Mouse (Mus musculus) T-helper 1 cell (primary cell): ENCODE results near the gene Rpl18a.

ENCODE experiments used
- in situ Hi-C: fragments of 300-600 bp; cut with MboI, MseI; formaldehyde crosslinking; loops from one replicate; pipeline ENCODE4 v1.15.1; 2025; ENCODE audit warnings: high pct_unique_total_duplicates

The Rpl18a gene

GRCm38 (mm10) chr8:70903112-70903511 lies 5.9 kb upstream of the Rpl18a start:
- in situ Hi-C loops, result no loop called here

GRCm38 (mm10) chr8:70902211-70902610 lies 5.0 kb upstream of the Rpl18a start:
- in situ Hi-C loops, result no loop called here

GRCm38 (mm10) chr8:70900872-70901387 lies 3.7 kb upstream of the Rpl18a start:
- in situ Hi-C loops, result no loop called here

DNA sequence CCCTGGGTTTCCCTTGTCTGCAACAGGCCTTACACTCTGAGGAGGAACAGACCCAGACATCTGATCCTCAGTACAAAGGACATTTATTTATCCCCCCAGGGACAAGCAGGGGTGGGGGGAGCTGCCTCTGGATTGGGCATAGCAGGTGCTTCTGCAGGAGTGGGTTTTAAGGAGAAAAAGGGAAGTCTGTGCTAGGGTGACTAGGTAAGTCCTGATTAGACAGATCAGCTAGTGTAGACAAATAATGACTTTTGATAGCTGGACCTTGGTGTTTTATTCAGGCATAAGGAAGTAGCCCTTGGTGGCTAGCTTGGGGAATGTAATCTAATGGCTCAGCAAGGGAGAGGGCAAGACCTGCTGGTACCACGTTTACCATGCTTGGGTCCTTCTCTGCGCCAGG lies 2.0 kb upstream of the Rpl18a start:
- in situ Hi-C loops, result loop anchor here (10.0 kb wide), 1 partner anchor 376 kb away; the partner anchor contains the start of genes Haus8 and Myo9b

GRCm38 (mm10) chr8:70898661-70899198 lies 1.5 kb upstream of the Rpl18a start:
- in situ Hi-C loops, result loop anchor here (10.0 kb wide), 1 partner anchor 376 kb away; the partner anchor contains the start of genes Haus8 and Myo9b

DNA sequence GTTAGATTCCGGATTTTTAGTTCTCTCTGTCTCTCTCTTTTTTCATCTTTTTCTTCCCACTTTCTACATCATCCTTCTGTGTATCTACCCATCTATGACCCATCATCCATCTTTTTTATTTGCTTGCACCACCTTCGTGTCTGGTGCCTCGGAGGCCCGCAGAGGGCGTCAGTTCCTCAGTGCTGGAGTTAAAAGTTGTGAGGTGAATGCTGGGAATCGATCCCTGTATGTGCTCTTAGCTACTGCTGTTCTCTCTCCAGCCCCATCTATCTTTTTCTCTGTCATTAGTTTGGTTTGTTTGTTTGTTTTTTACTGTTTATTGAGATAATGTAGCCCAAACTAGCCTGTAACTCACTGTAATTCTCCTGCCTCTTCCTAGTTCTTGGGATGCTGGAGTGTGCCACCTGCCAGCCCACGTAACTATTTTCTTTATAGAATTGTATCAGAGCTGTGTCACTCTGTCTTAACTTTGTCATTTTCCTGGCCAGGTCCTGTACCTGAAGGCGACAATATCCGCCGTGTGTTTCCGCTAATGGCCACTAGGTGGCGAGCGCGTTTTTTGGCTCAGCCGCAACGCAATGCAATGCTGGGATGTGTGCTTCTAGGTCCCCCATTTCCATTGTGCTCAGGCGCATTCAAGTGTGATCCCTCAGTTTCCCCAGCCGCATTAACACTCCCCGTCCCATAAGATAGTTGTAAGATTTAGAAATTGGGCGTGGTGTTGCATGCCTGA lies 635 bp upstream of the Rpl18a start:
- in situ Hi-C loops, result loop anchor here (10.0 kb wide), 1 partner anchor 377 kb away; the partner anchor contains the start of genes Haus8 and Myo9b

DNA sequence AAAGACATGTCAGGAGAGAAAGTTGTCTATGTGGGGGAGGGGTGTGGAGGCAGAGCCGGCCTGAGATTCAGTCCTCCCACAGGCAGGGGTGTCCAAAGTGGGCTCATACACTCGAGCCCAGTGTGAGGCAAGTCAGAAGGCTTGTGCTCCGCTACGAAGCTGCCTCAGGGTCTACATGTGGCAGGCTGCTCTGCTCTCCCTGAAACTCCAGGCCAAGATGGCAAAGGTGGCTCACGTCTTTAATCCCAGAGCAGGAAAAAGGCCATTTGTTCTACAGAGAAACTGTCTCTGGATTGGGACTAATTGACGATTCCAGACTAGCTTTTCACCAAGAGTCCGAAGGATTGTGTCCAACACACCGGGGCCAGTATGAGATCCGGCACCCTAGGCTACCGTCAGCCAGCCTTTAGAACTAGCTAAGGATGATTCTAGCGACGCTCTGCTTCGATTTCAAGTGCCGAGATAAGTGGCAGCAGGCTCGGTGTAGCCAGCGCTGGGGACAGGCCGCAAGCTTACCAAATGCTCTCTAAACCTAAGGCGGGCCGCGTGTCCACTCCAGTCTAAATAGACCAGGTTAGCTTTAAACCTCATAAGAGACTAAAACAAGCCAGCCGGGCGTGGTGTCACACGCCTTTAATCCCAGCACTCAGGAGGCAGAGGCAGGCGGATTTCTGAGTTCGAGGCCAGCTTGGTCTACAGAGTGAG lies 744 bp downstream of the Rpl18a start:
- in situ Hi-C loops, result loop anchor here (10.0 kb wide), 1 partner anchor 378 kb away; the partner anchor contains the start of genes Haus8 and Myo9b

- in situ Hi-C loops, result loop anchor here (10.0 kb wide), 1 partner anchor 379 kb away; the partner anchor contains the start of genes Haus8 and Myo9b
Observed at GRCm38 (mm10) chr8:70895571-70896259, 1.5 kb downstream of the Rpl18a start.

DNA sequence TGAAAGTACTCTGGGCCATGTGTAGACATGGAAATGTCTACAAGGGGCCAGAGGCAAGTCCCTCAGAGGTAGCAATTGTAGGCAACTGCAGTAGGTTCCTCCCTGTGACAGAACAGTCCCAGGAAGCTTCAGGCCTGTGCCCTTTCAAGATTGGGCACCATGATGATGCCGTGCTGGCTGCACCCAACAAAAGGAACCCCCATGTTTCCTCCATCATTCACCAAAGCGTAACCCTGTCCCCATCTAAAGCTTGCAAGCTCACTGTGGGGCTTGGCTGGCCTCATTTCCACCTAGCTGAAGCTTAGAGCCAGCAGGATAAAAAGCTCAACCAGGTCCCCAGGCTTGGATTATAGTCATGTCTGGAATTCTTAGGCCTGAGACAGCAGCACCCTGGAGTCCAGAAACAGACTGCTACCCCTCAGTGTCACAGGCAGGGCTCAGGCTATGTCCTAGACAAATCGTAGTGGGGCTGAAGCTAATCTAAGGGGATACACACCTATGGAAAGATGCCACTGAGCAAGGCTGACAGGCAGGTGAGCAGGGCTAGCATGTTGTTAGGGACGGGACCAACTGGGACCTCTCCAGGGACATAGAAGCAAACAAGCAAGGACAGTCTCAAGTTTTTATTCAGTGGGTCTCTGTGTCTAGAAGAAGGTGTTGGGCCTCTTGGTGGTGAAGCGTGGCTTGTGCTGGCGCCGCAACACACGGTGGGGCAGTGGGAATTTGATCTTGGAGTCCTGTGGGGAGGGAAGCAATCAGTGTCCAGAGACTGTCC lies 2.3 kb downstream of the Rpl18a start:
- in situ Hi-C loops, result loop anchor here (10.0 kb wide), 1 partner anchor 380 kb away; the partner anchor contains the start of genes Haus8 and Myo9b

DNA sequence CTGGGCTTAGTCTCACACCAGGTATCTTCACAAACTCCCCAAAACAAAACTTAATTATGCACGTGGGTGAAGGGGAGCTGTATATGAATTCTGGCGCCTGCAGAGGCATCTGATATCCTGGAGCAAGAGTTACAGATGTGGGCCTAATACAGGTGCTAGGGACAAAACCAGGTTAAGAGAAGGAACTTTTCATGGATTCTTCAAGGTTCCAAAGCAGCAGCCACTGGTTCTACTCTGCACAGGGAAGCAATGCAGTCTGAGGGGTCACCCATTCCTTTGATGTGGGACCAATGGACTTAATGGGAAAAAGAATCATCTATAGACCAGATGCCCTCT lies 2.9 kb downstream of the Rpl18a start:
- in situ Hi-C loops, result loop anchor here (10.0 kb wide), 1 partner anchor 380 kb away; the partner anchor contains the start of genes Haus8 and Myo9b

DNA sequence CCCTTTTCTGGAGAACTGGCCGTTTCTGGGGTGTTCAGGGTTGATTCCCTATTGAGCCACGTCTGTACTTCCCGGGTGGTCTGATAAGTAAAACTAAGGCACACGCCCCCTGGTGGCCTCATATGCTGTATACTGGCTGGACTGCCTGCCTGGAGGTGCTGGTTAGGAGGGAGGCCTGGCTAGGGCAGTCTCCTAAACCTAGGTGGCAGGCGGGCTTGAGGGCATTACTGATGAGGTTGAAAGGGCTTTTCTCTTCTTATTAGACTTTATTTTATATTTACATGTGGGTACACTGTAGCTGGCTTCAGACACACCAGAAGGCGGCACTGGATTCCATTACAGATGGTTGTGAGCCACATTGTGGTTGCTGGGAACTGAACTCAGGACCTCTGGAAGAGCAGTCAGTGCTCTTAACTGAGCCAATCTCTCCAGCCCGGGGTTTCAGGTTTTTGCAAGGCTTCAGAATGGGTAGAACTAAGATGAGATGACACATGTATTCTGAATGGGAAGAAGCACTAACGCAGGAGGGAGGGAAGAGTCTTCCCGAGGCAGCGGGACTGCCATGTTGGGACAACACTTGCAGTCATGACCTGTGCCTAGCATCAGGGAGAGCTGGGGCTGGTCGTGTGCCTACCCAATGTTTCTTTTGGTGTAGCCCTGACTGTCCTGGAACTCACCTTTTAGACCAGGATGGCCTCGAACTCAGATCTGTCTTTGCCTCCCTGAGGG lies 3.4 kb downstream of the Rpl18a start:
- in situ Hi-C loops, result loop anchor here (10.0 kb wide), 1 partner anchor 381 kb away; the partner anchor contains the start of genes Haus8 and Myo9b

GRCm38 (mm10) chr8:70892896-70893655 lies 4.1 kb downstream of the Rpl18a start:
- in situ Hi-C loops, result loop anchor here (10.0 kb wide), 1 partner anchor 382 kb away; the partner anchor contains the start of genes Haus8 and Myo9b

DNA sequence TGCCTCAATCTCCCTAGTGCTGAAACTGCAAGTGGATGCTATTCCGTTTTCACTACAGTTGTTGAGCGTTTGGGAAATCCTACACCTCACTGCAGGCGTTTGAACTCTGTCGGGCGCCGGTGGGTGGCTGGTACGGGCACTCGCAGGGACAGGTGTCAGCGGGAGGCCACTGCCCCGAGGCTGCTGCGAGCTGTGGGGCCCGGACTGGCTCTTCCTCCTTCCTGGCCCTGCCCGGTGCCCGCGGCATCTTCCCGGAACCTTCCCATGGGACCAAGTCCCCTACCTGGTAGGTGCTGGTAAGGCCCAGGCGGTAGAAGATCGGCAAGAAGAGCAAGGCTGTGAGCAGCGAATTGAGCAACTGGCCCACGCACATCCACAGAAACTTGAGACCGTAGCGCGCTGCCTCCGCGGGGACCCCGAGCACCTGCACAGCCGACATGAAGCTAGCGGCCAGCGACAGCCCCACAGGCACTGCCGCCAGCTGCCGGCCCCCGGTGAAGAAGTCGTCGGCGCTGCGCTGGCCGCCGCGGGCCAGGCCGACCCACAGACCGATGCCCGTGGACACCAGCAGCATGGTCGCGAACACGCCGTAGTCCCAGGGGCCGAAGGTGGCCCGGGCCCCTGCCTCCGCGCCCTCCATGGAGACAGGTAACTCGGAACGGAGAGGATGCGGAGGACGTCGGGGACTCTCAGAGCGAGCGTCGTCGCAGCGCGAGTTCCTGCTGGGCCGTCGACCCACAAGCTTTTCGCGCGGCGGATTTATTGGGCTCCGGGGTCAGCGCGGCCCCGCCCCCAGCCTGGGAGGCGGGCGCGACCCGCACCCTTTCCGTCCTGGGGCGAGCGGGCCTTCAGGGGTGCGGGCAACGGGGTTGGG lies 5.0 kb downstream of the Rpl18a start, which contains the start of gene Slc5a5:
TSS of gene Slc5a5 (minus strand) at position 736 of the 874 bp plus-strand sequence.
- in situ Hi-C loops, result loop anchor here (10.0 kb wide), 1 partner anchor 383 kb away; the partner anchor contains the start of genes Haus8 and Myo9b

DNA sequence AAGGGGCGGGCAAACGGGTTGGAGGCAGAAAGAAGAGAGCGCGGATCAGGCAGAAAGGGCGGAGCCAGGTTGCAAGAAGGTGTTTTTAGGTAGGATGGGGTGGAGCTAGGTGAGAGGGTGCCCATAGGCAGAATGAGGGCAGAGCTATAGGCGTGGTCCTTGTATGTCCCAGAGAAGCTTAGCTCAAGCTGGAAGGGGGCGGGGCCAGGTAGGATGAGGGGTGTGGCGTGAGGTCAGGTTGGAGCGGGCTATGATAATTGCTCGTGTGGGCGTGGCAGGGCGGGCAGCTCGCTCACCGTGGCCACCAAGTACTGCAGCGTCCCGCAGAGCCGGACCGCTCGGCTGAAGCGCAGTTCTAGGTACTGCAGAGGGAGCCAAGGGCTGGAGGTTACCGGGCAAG lies 5.9 kb downstream of the Rpl18a start:
- in situ Hi-C loops, result loop anchor here (10.0 kb wide), 1 partner anchor 383 kb away; the partner anchor contains the start of genes Haus8 and Myo9b

DNA sequence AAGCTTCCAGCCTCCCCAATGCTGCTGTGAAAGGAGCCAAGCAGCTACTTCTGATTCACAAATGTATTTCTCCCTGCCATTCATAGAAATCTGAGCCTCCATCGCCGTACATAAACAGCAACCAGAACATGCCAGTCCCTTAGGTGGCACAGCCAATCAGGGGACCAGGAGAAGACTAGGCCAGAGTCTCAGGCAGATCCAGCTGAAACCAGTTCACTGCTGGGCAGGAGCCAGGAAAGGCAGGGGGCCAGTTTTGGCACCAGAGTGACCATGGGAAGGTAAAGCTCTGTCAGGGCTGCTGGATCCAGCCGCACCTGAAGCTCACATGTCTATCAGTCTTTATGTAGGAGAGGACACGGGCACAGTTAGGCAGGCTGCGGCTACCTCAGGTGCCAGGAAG lies 6.6 kb downstream of the Rpl18a start:
- in situ Hi-C loops, result loop anchor here (10.0 kb wide), 1 partner anchor 384 kb away; the partner anchor contains the start of genes Haus8 and Myo9b

DNA sequence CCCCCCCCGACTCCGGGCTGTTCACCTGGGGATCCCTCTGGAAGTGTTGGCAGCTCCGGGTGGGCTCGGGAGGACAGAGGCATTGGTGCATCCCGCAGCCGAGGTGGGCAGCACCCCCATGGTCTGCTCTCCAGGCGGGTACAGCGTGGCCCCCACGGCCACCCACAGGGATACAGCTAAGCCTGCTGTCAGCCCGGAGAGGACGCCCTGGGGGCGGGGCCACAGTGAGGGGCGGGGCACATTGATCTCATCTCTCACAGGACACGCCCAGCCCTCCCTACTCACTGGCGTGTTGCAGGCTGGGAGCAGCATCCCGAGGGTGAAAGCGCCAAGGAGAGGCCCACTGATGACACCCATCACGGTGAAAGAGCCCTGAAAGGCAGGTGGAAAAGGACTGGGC lies 9.5 kb downstream of the Rpl18a start:
- in situ Hi-C loops, result no loop called here

- in situ Hi-C loops, result no loop called here
Observed at GRCm38 (mm10) chr8:70885612-70886011, 11.6 kb downstream of the Rpl18a start.

DNA sequence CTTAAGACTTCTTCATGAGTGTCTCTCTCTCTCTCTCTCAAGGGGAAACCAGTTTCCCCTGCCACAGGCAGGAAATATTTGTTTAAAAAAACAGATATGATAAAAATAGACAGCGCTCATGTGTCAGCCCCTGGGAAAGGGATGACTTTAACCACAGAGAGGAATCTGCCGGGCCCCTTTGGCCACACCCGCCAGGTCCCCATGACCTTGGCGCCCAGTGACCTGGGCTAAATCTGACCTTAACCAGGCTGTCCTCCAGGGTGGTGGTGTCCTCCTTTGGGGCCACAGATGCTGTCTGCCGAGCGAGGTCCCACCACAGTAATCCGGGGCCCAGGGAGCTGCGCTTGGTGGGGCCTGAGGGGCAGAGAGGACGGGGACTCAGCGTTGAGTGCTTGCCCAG lies 12.5 kb downstream of the Rpl18a start:
- in situ Hi-C loops, result no loop called here
